Mouse (Mus musculus) 3134 (cell line): ENCODE data around the gene Tbx18.

Source experiments
- DNase-seq: peaks from one replicate; pipeline ENCODE4 v3.0.0-alpha.2; 2011; ENCODE audit warnings: low spot score; ENCODE audit not compliant: insufficient read length; ENCODE audit errors: extremely low read depth

Tbx18 gene

GRCm38 (mm10) chr9:87730961-87731535 lies at the start of gene Tbx18:
Gene Tbx18 (minus strand): TSS chr9:87731260.
- peak; percentile 77 for DNase-seq

DNA sequence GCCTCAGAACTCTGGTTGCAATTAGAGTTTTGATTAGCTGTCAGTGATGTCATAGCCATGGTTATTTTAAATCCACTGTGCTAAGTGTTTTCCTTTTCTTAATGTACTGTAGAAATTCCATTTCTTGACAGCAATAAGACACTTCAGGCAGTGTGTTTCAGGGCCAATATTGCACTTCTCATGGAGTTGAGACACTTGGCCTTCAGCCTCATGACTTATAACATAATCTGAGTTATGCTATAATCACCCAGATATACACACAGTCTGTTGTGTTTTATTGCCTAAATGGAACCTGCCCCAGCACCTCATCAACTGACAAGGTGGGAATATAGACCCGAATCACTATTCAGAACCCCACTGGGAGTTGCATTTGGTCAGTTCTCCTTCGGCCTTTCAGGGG lies 42.9 kb upstream of the Tbx18 start:
- no peak for DNase-seq

DNA sequence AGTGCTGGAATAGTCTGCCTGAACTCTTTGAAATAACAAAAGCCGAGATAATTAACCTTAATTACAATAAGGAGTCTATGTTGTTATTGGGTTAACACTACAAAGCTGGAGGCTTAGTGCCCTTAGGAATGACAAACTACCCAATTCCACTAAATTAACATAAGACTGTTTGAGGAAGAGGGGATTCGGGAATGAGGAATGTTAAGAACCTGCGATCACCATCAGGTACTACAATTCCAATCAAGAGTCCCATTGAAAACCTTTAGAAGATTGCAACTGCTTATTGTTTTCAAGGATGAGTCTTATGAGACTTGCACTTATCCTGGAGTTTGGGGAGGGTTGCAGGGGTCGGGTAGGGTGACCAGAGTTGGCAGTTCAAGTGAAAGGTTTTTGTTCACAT lies 24.6 kb upstream of the Tbx18 start:
- DNase-seq: no peak

DNA sequence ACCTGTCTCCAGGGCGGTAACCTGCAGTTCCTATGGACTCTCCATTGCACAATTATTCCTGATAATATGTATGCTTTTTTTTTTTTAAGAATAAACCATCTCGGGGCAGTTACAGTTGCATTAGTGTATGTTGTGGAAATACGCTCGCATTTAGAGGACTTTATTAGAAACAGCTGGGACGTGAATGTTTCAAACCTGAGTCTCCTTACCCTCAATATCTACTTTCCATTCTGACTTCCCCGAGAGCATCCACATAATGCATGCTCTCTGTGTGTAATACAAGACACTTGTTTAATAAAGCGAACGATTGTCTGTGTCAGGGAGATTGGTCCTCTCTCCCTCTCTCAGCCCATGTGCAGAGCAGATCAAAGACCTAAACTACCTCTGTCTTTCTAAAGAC lies 10.5 kb upstream of the Tbx18 start:
- DNase-seq: no peak

DNA sequence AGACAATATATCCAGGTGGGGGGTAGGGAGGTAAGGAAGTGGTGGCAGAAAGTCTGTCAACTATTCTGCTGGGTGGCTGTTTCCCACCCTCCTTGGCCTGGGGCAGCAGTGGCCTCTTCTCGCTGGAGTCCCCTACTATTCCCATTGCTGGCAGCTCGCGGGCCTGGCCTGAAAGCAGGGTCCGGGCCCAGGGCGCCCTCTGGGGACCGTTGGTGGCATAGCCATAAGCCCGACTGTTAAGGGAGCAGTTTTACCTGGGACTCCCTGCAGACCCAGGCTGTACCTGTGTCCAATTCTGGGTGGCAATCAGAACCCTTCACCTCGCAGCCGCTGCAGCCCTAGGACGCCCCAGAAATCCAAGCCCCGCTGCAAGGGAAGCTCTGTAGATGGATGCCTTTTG lies 9.6 kb upstream of the Tbx18 start:
- DNase-seq: peak; percentile 41

DNA sequence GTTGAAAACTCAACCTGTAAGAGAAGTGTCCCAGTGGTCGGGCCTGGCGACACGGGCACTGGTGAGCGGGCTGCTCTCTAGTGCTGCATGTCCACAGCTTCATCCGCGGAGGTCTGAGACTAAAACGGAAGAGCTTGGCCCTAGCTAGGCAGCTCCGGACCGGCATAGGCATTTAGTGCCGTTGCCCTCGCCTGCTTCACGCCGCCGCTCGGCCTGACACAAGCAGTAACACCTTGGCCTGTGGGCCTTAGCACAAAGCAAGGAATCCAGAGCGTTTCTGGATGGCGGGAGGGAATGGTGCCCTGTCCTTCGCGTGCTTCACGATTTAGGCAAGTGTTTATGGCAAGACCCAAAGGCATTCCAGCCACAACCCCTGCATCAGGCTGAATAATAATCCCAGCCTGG lies 9.2 kb upstream of the Tbx18 start:
- no peak for DNase-seq

- no peak for DNase-seq
These were observed 8.6 kb upstream of the Tbx18 start for GRCm38 (mm10) chr9:87739543-87740161.

GRCm38 (mm10) chr9:87738766-87739542 lies 7.9 kb upstream of the Tbx18 start:
- DNase-seq: no peak

- no peak for DNase-seq
These were observed 7.1 kb upstream of the Tbx18 start for GRCm38 (mm10) chr9:87738123-87738522.

DNA sequence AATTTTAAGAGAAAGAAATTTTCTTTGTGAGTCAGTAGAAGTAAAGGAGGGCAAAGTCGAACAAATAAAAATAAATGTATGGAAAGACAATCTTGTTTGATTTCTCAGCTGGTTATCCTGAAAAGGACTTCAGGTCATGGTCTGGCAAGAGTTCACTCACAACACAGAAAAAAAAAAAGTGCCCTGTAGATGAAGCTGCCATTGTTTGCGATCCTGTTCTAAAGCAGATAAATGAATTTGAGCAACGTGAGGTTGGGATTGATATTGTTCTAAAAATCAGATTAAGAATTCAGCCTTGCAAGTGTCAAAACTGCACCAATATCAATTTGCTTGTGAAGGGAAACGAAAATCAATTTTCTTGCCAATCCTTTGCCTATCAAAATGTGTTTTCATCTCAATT lies 6.2 kb upstream of the Tbx18 start:
- no peak for DNase-seq

DNA sequence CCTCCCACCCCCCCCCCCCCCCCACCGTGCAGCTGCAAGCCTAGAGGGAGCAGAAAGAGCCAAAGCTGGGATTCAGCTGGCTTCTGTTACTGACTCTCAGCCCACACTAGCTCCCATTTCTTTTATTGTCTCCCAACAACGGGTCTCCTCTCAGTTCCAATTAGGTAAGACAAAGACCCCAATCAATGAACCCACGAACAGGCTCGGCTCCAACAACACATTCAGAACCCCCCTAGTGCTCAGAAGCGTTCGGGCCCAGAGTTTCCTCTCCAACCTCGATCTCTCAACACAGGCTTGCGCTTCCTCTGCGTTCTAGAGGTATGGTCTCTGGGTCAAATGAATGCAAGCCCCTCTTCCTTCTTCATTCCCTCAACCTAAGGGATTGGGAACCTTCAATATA lies 4.0 kb upstream of the Tbx18 start:
- DNase-seq: no peak

DNA sequence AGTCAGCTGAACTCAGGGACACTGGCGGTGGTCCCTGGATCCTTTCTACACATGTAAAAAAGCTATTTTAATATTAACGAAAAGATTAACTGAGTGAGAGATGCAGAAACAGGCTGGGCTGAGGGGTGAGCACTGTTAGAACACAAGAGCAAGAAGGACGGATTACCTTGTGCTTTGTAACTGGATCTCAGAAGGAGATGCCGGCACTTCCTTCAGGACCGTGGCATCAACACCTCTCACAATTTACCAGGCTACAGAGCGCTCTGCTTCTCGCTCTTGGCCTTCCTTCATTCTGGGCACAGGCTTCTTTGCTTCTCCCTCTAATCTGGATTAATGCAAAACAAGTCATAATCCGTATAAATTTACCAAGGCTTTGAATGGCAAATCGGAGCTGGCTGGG lies 3.6 kb upstream of the Tbx18 start:
- DNase-seq: no peak

GRCm38 (mm10) chr9:87733732-87734131 lies 2.7 kb upstream of the Tbx18 start:
- DNase-seq: no peak

DNA sequence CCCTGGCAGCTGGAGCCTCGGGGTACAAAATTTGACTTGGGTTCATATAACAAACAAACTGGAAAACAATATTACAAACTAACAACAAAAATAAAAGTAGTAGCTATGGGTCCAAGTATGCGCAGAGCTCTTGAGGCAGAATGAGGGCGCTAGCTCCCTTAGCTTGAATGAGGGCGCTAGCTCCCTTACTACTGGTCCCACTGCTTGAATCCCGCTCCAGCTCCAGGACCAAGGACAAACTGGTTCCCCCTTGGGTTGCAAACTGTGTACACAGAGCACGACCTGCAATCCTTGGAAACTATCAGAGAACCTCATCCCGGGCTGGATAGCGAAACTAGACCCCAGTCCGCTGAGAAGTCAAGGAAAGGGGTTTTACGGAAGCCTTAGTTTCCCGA lies 2.2 kb upstream of the Tbx18 start:
- no peak for DNase-seq

- DNase-seq: no peak
These were observed 1.6 kb upstream of the Tbx18 start for GRCm38 (mm10) chr9:87732416-87733235.

GRCm38 (mm10) chr9:87730271-87730960 lies 644 bp downstream of the Tbx18 start:
- DNase-seq: peak; percentile 75

GRCm38 (mm10) chr9:87729316-87730270 lies 1.5 kb downstream of the Tbx18 start:
- DNase-seq: peak; percentile 86

DNA sequence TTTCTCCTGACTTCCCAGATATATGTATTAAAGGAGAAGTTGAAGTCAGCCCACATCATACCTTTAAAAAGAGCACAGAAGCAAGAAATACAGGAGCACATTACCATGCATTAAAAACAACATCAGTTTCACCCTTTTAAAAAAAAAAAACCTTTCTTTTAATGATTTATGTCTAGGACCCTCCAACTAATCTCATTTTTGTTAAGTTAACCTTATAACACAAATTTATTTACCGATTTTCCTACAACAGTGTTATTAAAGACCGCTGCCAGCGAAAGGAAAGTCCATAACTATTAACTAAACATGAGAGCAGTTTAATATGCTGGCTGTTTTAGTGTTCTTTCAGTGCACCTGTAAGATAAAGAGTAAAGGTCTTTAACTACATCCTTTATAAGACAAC lies 3.0 kb downstream of the Tbx18 start:
- no peak for DNase-seq

DNA sequence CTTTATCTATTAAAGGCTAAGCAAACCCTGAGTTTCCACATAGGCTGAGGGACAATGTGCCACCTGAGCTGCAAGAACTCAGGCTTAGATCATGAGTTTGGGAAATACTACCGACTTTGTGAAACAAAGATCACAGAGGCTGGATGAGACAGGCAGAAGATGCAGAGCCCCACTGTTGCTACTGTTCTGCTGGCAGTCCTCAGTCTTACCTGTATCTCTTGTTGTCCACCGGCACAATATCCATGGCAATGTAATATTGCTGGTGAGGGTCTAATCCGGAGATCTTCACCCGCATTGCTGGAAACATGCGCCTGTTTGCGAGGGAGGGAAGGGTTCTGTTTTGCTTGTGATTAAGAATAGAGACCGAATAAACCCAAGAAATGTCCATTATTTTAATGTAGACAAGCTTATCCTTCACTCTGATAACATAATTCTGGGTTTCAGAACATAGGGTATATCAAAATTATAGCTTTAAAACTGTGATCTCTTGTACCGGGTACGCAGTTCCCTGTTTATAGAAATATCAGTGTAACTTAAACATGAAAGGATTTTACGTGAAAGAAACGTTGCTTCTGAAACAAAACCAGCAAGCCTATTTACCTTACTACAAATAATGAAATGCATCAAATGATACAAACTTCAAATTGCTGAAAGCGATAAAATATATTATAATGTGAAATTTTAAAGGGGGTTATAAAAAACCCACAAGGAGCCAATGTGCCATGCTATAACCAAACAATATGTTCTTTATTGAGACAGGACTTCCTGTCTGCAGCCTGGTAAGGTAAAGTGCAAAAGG lies 3.7 kb downstream of the Tbx18 start:
- DNase-seq: no peak
